Mouse (Mus musculus): Measurements from ENCODE around the gene Cdc42bpb. TPM values are rescaled to one million over a fixed set of nuclear protein-coding genes. Genes with fewer than 3 reads are reported as not detected.

Gene Cdc42bpb
- total and polyA plus RNA-seq, 3 experiments = 16.7 to 29.7 (median 25.4) TPM

DNA sequence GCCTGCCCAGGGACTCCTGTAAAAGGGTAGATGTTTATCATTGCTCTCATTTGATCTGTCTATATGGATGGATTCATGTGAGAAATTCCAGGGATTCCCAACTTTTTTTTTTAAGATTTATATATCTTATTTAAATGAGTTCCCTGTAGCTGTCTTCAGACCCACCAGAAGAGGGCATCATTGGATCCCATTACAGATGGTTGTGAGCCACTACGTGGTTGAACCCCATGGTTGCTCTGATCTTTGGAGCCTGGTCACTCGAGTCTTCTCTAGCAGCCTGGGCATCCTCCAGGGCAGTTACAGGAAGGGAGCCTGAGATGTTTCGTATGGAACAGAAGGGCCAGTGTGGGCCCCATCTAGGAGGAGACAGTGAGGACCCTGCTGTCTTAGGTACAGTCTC is 128.4 kb downstream of the Cdc42bpb start:
- Histone ChIP-seq H3K4me3 (replicated peaks in 1 of 3; ENCODE audit: low read depth in 2 of 3, low read length in 2 of 3, poor library complexity in 1 of 3) (no peak overlapping the region), H3K4me2 (ENCODE audit: insufficient read depth, low read depth, poor library complexity, severe bottlenecking) (no peak overlapping the region), H3K27me3 (replicated peaks) (no peaks in the 10 kb centered on the region), H3K36me3 (replicated peaks in 1 of 2; ENCODE audit: control insufficient read depth in 1 of 2, insufficient read depth in 1 of 2, low read length in 1 of 2) (peaks cover 66 to 97% of the 10 kb centered on the region in 2 experiments), H3K9me3 (replicated peaks; ENCODE audit: low read length) (no peaks in the 10 kb centered on the region), H3K9ac (ENCODE audit: insufficient read depth, low read depth) (no peak overlapping the region), H3K4me1 (ENCODE audit: control insufficient read depth in 1 of 2, insufficient read depth in 2 of 2) (no peaks in the 10 kb centered on the region), H3K27ac (ENCODE audit: insufficient read depth, low read depth) (no peak overlapping the region), H3K79me2 (replicated peaks; ENCODE audit: control insufficient read depth, extremely low read depth, insufficient read depth, poor library complexity, severe bottlenecking) (no peaks in the 10 kb centered on the region)
- DNase-seq (ENCODE audit: extremely low read depth) = no peak
- dilution Hi-C loops (cut with MboI; ENCODE audit: extremely low pct_ligation_motif_present, extremely low pct_unique_long_range_greater_than_20kb, low sequenced_read_pairs) = no loop called here
- in situ Hi-C loops (cut with MboI; ENCODE audit: low pct_ligation_motif_present, low pct_unique_long_range_greater_than_20kb, low sequenced_read_pairs) = no loop called here
- peak in 1 of 2 experiments; percentile 26; a peak in 2 of 4 replicates for TF ChIP-seq CTCF (conservative IDR thresholded peaks at IDR 0.05 in 1 of 2, IDR thresholded peaks at IDR 0.05 in 1 of 2; ENCODE audit: low read depth in 2 of 2, low read length in 2 of 2)
- no peak for TF ChIP-seq CHD1 (IDR thresholded peaks at IDR 0.05; ENCODE audit: low read depth, low read length)

DNA sequence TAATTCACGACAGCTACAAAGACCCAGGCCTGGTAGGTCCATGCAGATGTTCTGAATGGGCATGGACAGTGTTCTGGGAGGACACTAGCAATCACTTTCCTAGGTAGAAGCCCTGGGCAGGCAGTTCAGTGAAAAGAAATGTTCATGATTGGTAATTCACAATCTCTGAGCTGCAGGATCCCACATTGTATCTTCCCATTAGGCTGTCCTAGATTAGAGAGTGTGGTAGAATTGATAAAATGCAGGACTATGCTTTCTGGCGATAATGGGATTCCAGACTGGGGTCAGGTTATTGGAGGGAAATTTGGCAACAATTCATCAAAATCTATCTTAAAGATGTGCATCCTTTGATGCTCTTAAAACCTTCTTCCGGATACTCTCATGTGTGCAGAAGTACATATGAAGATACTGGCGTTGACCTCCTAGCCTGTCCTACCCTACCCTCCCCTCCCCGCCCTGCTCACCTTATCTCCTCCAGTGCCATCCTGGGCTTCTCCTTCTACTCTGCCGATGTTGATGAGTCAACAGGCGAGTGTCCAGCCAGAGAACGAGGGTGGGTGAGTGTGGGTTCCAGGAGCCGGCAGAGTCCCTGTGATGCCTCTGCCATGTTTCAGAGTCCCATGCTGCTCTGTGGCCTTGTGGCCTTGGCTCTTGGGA is 130.6 kb downstream of the Cdc42bpb start:
- Histone ChIP-seq H3K27ac (ENCODE audit: insufficient read depth, low read depth) (no peak overlapping the region), H3K36me3 (replicated peaks in 1 of 2; ENCODE audit: control insufficient read depth in 1 of 2, insufficient read depth in 1 of 2, low read length in 1 of 2) (peaks cover 72 to 96% of the 10 kb centered on the region in 2 experiments), H3K9me3 (replicated peaks; ENCODE audit: low read length) (no peaks in the 10 kb centered on the region), H3K27me3 (replicated peaks) (no peaks in the 10 kb centered on the region), H3K4me2 (ENCODE audit: insufficient read depth, low read depth, poor library complexity, severe bottlenecking) (no peak overlapping the region), H3K79me2 (replicated peaks; ENCODE audit: control insufficient read depth, extremely low read depth, insufficient read depth, poor library complexity, severe bottlenecking) (no peaks in the 10 kb centered on the region), H3K9ac (ENCODE audit: insufficient read depth, low read depth) (no peak overlapping the region), H3K4me3 (replicated peaks in 1 of 3; ENCODE audit: low read depth in 2 of 3, low read length in 2 of 3, poor library complexity in 1 of 3) (no peak overlapping the region), H3K4me1 (ENCODE audit: control insufficient read depth in 1 of 2, insufficient read depth in 2 of 2) (no peaks in the 10 kb centered on the region)
- dilution Hi-C loops (cut with MboI; ENCODE audit: extremely low pct_ligation_motif_present, extremely low pct_unique_long_range_greater_than_20kb, low sequenced_read_pairs) = no loop called here
- TF ChIP-seq USF2 (conservative IDR thresholded peaks at IDR 0.05; ENCODE audit: low read depth, low read length) = no peak
- TF ChIP-seq SIN3A (IDR thresholded peaks at IDR 0.05; ENCODE audit: low read length) = no peak
- TF ChIP-seq CHD2 (IDR thresholded peaks at IDR 0.05; ENCODE audit: low read length) = no peak
- no peak for TF ChIP-seq CHD1 (IDR thresholded peaks at IDR 0.05; ENCODE audit: low read depth, low read length)
- TF ChIP-seq MAZ (IDR thresholded peaks at IDR 0.05; ENCODE audit: low read depth, low read length) = no peak
- TF ChIP-seq MYC (IDR thresholded peaks at IDR 0.05; ENCODE audit: low read depth, low read length) = no peak
- TF ChIP-seq PAX5 (IDR thresholded peaks at IDR 0.05; ENCODE audit: low read length) = no peak
- no peak for TF ChIP-seq ZNF384 (IDR thresholded peaks at IDR 0.05; ENCODE audit: low read depth, low read length)
- no peak for TF ChIP-seq E2F4 (IDR thresholded peaks at IDR 0.05; ENCODE audit: insufficient replicate concordance, low read depth, low read length)
- TF ChIP-seq BHLHE40 (IDR thresholded peaks at IDR 0.05; ENCODE audit: low read depth, low read length) = no peak
- TF ChIP-seq MAFK (IDR thresholded peaks at IDR 0.05; ENCODE audit: insufficient replicate concordance, low read length) = no peak
- no peak for TF ChIP-seq MEF2A (IDR thresholded peaks at IDR 0.05; ENCODE audit: borderline replicate concordance, low read depth, low read length)
- no peak for TF ChIP-seq JUN (IDR thresholded peaks at IDR 0.05; ENCODE audit: insufficient read depth, low read depth, low read length)
- TF ChIP-seq RAD21 (IDR thresholded peaks at IDR 0.05; ENCODE audit: low read depth, low read length) = no peak
- TF ChIP-seq ELF1 (IDR thresholded peaks at IDR 0.05; ENCODE audit: low read depth, low read length) = no peak
- TF ChIP-seq ZMIZ1 (IDR thresholded peaks at IDR 0.05; ENCODE audit: low read depth, low read length) = no peak
- no peak for TF ChIP-seq ETS1 (conservative IDR thresholded peaks at IDR 0.05; ENCODE audit: low read depth, low read length)
- no peak for TF ChIP-seq POLR2AphosphoS2 (IDR thresholded peaks at IDR 0.05; ENCODE audit: low read depth, low read length)
- no peak for TF ChIP-seq TBP (conservative IDR thresholded peaks at IDR 0.05; ENCODE audit: low read depth, low read length)
- no peak for DNase-seq (ENCODE audit: extremely low read depth)
- in situ Hi-C loops (cut with MboI; ENCODE audit: low pct_ligation_motif_present, low pct_unique_long_range_greater_than_20kb, low sequenced_read_pairs) = no loop called here
